In the genomic region with DNA sequence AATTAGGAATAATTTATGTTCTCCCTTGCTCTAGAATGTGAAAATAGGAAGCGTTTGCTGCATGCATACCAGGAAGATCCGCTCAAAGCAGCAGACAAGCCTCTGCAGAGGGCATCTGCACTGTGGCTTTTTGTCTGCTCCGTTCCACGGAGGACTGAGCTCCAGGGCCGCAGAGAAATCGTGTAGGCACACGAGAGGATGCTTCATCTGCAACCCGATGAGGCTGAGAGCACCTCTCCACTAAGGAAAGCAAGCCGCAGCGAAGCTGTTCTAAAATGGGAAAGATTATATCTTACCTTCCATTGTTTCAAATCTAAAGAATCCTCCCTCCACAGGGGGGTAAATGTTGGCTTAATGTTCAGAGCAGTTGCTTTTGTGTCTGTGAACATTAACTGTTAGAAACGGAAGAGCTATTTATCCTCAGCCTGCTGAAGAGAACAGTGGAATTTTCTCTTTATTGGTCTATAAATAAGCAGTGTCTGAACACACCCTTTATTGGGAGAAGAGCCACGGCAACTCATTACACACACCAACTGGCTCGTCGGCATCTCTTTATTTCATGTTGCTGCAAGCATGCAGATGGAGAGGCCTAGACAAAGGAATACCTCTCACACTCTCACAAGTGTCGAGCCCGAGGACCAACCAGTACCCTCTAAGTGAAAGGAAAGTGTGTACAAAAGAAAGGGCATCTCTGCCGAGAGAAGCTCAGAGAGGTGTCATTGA, we compare ENCODE assay signal across 8 mouse cellular contexts.
DNase-seq lines count a peak whose midpoint lies in the region; ATAC-seq lines count a peak whose summit lies in the region.
"Had no signal": no experiment of that assay in that cellular context is flagged by ENCODE, and none has a peak within 500 bp of the region (broad histone marks: within the 10 kb centered on the region; RNA-seq: fewer than 3 reads in every experiment).

No protein-coding gene starts in this region.

- WGBS in forebrain, embryonic 14.5 days: 36% methylated on average over 17 of the region's 17 CpGs
- 42% methylated on average over 17 of the region's 17 CpGs for WGBS in limb, embryonic 15.5 days

- intact Hi-C loops in heart, postnatal 14 days (cut with DNase I): no loop called here

- peaks cover 34% of the 10 kb centered on the region for H3K4me1 ChIP-seq in forebrain, embryonic 14.5 days (ENCODE audit: control insufficient read depth, insufficient read depth, low read length)
- peaks cover 8% of the 10 kb centered on the region for H3K4me1 ChIP-seq in limb, embryonic 15.5 days

- peak; percentile 30 for DNase-seq in layer of hippocampus, adult 11-12 months (ENCODE audit: low spot score)
- DNase-seq in layer of hippocampus, adult 9-10 months (ENCODE audit: low spot score): no peak
- peak; percentile 36 for DNase-seq in embryo, embryonic 10.5 days (ENCODE audit: low spot score)
- DNase-seq in forebrain, embryonic 14.5 days (ENCODE audit: low spot score): peak; percentile 62
- no peak for DNase-seq in thymus, postnatal 0 days (ENCODE audit: low spot score)
- no peak for DNase-seq in heart, postnatal 14 days
- DNase-seq: cerebellum, postnatal 25 days had no signal

- H3K27ac ChIP-seq in forebrain, embryonic 14.5 days (ENCODE audit: low read depth, low read length): peak overlapping the region; percentile 75
- peak overlapping the region; percentile 43 for H3K27ac ChIP-seq in limb, embryonic 15.5 days

- no peaks in the 10 kb centered on the region for H3K9me3 ChIP-seq in forebrain, embryonic 14.5 days (replicated peaks; ENCODE audit: control insufficient read depth, low read length)
- no peaks in the 10 kb centered on the region for H3K9me3 ChIP-seq in limb, embryonic 15.5 days

- peak overlapping the region; percentile 33 for H3K9ac ChIP-seq in forebrain, embryonic 14.5 days (ENCODE audit: low read length)
- no peak overlapping the region for H3K9ac ChIP-seq in limb, embryonic 15.5 days

- peak; percentile 24; the same call in 1 of the 2 replicates for ATAC-seq in forebrain, embryonic 14.5 days
- ATAC-seq in limb, embryonic 15.5 days (ENCODE audit: insufficient number of reproducible peaks, low FRiP score, low TSS enrichment, low read depth): no peak

- 0 out of 2 replicates have a peak overlapping the region, but pooled peaks have one; percentile 7 for H3K4me2 ChIP-seq in forebrain, embryonic 14.5 days (ENCODE audit: low read length)
- 0 out of 2 replicates have a peak overlapping the region, but pooled peaks have one; percentile 14 for H3K4me2 ChIP-seq in limb, embryonic 15.5 days

- no peak overlapping the region for H3K4me3 ChIP-seq in forebrain, embryonic 14.5 days (ENCODE audit: low read depth, low read length)
- H3K4me3 ChIP-seq in limb, embryonic 15.5 days: no peak overlapping the region

- no peaks in the 10 kb centered on the region for H3K36me3 ChIP-seq in forebrain, embryonic 14.5 days (ENCODE audit: control insufficient read depth, insufficient read depth, low read length)
- H3K36me3 ChIP-seq in limb, embryonic 15.5 days: no peaks in the 10 kb centered on the region

- H3K27me3 ChIP-seq in forebrain, embryonic 14.5 days (replicated peaks; ENCODE audit: control insufficient read depth, insufficient read depth, low read length): no peaks in the 10 kb centered on the region
- peaks cover 8% of the 10 kb centered on the region; the same call in 1 of the 2 replicates for H3K27me3 ChIP-seq in limb, embryonic 15.5 days

Comparison
In these comparisons a context has a peak if more than half of its experiments do, and no peak if none do; other contexts are left out.
1. DNase-seq: peak in layer of hippocampus, adult 11-12 months (single experiment), embryo, embryonic 10.5 days (single experiment) and forebrain, embryonic 14.5 days (single experiment); none in layer of hippocampus, adult 9-10 months (single experiment), thymus, postnatal 0 days (single experiment) and heart, postnatal 14 days (0 of 2).